Mouse (Mus musculus) kidney, adult 8-10 months (tissue): ENCODE measurements around the gene Anp32a.

Source experiments
- DNase-seq, 2 experiments: peaks; one replicate each; pipeline ENCODE4 v3.0.0; 2022

Anp32a gene

DNA sequence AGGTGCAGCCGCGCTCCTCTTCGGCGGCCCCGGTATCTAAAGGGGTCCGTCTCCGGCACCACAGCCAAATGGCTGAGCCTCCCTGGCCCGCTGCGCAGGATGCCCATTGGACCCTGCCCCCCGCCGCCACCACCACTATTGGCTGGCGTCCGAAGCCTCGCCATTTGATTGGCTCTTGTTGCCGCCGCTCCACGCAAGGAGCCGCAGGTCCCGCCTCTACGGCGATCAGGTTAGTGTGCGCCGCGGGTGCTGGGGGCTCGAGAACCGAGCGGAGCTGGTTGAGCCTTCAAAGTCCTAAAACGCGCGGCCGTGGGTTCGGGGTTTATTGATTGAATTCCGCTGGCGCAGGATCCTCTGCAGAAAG is at the start of gene Anp32a:
TSS of gene Anp32a (plus strand) at position 171 of the 364 bp plus-strand sequence.
- peak; percentile 97 to 98 for DNase-seq

- peak; percentile 57 to 83 for DNase-seq
Measured at GRCm38 (mm10) chr9:62295006-62295698, 45.9 kb upstream of the Anp32a start.

- no peak for DNase-seq
Measured at GRCm38 (mm10) chr9:62296891-62297290, 44.2 kb upstream of the Anp32a start.

GRCm38 (mm10) chr9:62315556-62315955 is 25.5 kb upstream of the Anp32a start:
- peak in 1 of 2 experiments; percentile 10 for DNase-seq

DNA sequence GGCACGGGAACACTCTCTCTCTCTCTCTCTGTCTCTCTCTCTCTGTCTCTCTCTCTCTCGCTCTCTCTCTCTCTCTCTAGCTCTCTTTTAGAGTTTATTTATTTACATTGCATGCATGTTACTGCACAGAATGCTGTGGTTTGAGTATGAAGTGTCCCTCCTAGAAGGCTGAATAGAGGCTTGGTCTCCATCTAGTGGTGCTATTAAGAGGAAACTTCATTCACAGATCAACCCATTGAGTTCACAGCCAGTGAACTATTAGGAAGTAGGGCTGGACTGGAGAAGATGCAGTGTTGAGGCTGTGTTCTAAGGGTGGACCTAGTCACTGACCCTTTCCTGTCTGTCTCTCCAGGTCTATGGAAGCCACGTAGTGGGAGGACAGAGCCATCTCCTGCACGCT is 22.4 kb upstream of the Anp32a start:
- no peak for DNase-seq

DNA sequence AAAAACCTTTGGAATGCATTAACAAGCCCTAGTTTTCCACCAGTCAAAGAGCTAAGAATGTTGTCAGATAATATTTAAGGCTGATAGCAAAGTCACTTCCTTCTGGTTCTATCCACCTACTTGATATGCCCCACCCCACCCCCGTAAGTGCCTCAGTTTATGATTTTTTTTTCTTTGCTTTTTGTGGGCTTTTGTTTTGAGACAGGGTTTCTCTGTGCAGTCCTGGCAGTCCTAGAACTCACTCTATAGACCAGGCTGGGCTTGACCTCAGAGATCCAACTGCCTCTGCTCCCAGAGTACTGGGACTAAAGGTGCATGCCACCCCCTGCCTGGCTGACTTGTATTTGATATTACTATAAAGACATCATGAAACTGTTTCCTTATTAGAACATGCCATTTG is 17.3 kb upstream of the Anp32a start:
- no peak for DNase-seq

- no peak for DNase-seq
Measured at GRCm38 (mm10) chr9:62325965-62326364, 15.1 kb upstream of the Anp32a start.

- DNase-seq: no peak
Measured at GRCm38 (mm10) chr9:62334298-62334825, 6.7 kb upstream of the Anp32a start.

GRCm38 (mm10) chr9:62335396-62335795 is 5.7 kb upstream of the Anp32a start:
- DNase-seq: no peak

DNA sequence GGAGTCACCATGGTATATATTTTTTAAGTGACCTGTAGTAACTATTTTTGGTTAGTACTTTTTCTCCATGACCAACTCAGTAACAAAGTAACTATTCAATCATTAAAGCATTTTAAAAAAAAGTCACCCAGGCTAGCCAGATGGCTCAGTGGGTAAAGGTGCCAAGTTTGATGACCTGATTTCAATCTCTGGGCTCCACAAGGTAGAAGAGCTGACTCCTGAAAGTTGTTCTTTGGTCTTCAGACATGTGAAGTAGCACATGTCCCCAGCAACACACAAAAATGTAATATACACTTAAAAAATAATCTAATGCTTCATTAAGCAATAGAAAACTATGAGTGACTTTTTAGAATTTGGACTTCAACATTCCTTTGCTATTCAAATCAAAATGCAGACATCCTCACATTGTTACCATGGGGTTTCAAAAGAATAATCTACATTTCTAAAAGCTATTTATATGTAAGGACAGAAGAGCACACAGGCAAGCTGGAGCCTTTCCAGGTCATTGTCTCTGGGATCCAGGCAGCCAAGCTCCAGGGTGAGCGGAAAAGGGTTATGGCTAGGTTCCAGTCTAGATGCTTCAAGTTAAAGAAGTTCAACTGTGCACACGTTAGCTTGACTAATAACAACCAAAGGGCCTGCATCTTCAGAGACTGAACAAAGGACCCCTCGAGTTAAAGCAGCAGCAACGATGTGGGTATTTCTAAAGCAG is 3.0 kb upstream of the Anp32a start:
- DNase-seq: no peak

- no peak for DNase-seq
Measured at GRCm38 (mm10) chr9:62338636-62339191, 2.4 kb upstream of the Anp32a start.

GRCm38 (mm10) chr9:62340301-62341122 is 581 bp upstream of the Anp32a start:
- DNase-seq: no peak

GRCm38 (mm10) chr9:62341701-62342440 is 778 bp downstream of the Anp32a start:
- DNase-seq: no peak

DNA sequence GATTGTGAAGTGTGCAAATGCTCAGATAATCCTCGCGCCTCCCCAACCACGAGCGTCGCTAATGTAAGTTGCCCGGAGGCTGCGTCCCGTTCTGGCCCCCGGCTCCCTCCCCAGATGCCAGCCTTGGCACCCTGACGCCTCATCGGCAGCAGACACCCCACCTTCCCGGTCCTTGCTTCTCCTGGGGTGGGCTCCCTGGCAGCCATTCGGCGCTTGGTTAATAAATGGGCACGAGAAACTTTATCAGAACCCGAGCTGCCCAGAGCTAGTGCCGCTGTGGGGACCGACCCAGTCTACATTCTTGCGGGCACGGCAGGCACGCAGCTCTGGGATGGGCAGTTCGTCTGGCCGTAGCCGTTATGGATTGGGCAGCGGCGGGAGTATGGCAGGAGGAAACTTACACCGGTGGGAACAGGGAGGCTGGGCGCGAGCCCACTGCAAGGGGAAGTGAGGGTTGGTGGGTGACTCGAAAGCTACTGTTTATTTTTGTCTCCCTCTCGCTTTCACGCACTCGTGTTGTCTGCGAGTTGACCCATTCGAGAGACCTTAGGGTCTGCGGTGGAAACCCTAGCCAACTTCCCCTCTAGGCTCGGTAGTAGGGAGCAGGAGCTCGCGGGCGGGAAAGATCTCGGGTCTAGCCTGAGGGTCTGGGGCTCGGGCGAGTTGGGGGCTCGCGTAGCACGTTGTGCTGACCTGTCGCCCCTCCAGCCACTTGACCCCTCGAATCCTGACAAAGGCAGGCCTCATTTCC is 1.5 kb downstream of the Anp32a start:
- DNase-seq: peak in 1 of 2 experiments; percentile 58

- peak; percentile 77 to 80 for DNase-seq
Measured at GRCm38 (mm10) chr9:62343192-62343903, 2.3 kb downstream of the Anp32a start.

- peak; percentile 53 to 62 for DNase-seq
Measured at GRCm38 (mm10) chr9:62343904-62344491, 2.9 kb downstream of the Anp32a start.

DNA sequence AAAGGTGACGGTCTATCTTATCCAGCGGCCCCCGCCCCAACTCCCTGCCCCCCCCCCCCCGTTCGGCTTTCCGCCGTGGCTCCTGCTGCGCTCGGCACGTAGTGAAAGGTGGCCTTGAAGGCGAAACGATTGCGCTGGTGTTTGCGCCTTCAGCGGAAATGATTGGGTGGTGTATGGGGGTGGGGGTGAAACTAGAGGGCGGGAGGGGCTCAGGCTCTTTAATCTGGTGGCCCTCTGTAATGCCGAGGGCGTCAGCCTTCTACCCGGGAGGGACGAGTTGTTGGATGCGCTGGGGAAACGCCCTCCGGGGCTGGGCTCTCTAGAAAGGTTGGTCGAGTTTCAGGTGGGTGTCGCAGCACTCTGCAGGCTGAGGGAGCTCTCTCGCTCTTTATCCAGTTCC is 3.5 kb downstream of the Anp32a start:
- peak; percentile 66 to 73 for DNase-seq

DNA sequence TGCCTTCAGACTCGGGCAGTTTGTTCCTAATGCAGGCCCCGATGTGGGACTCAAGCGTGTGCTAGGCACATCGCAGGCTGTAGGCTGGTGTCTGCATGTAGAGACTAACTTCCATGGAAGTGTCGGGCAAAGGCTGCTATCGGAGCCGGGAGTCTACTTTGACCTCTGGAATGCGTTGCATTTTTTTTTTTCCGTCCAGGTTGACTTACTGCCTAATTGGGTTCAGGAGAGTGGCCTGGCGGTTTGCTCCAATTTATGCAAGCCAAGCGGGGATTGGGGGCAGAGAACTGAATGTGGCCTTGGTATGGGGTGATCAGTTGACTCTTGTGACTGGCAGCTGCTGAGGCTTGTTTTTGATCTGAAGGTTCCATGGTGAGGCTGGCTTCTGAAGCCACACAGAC is 4.0 kb downstream of the Anp32a start:
- peak; percentile 83 to 91 for DNase-seq

GRCm38 (mm10) chr9:62345633-62346387 is 4.7 kb downstream of the Anp32a start:
- no peak for DNase-seq

DNA sequence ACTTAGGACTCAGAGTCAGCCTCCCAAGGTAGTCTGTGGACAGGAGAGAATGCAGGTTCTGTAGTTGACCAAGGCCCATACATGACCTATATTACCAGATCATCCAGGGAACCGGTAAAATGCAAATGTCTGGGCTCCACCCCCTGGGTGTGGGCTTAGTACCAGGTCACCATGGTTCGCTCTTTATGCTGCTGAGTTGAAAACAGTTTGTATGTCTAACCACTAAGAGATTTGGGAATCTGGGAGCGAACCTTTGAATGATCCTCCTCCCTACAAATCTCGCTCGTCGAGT is 5.2 kb downstream of the Anp32a start:
- no peak for DNase-seq
